Mouse (Mus musculus): ENCODE results near the gene Ccdc175.

- no peak for TF ChIP-seq CTCF (IDR thresholded peaks at IDR 0.05; ENCODE audit: low read depth, low read length)
- TF ChIP-seq GATA1 (IDR thresholded peaks at IDR 0.05; ENCODE audit: borderline replicate concordance, low read length), result no peak
- no peak for TF ChIP-seq TAL1 (conservative IDR thresholded peaks at IDR 0.05; ENCODE audit: low read depth, low read length)
Observed at GRCm38 (mm10) chr12:72115686-72116345, 69.0 kb downstream of the Ccdc175 start.

Data from G1E (cell line).